Mouse (Mus musculus) embryo, embryonic 9.5 days (tissue): ENCODE data around the gene Gm11273.
A peak's percentile ranks its signal among the peaks of the same experiment; 100 is the strongest.
"Not testable (repeated sequence)": the region's sequence is repeated elsewhere in the genome, so short reads cannot be mapped to it uniquely, and the experiment has no call there.

ENCODE experiments used
- DNase-seq: peaks from one replicate; pipeline ENCODE4 v3.0.0-alpha.2; 2017; ENCODE audit errors: extremely low spot score

The Gm11273 gene

DNA sequence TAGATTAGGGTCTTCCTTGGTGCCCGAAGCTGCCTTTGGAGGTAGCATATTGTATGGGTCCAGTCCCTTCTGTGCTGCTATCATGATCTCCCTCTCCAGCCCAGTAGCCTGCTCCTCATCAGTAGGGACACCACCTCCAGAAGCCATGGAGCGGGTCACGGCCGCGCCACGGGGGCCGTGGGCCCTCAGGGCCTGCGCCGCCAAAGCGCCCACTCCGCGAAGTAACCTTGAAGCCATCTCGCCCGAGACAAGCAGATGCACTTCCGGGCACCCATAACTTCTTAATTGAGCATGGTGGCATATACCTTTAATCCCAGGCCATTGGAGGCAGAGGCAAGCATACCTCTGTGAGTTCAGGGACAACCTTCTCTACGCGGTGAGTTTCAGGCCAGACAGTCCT is at the start of gene Gm11273:
Gene Gm11273, minus strand, starts transcription at position 237 of the 400 bp plus-strand sequence.
- DNase-seq, result not testable (repeated sequence)

DNA sequence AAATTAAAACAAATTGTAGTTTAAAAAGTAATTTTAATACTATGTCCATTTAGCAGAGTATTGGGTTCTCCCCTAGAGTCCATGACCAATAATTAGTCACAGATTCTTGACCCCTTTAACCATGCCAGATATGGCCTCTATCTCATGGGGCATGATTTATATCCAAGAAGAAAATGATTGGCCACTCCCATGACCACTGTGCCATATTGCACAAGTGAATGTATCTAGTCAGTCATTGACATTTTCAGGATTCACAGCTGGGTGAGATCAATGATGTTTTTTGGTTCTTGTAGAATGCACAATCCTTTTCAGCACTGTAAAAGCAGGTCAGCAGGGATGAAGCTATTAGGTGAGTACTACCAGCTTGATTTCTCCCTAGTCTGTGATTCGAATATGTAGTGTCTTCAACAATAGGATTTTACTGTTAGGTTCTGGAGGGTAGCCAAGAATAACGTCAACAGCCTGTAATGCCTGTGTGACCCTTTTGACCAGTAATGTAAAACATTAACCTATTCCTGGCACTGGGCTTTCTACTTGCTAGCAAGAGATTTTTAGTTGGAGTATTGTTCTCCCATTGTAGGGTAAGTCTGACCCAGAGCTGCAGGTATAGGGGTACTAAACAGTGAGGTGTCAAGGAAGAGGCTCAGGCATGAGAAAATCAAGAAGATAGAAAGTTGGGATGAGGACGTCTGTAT is 49.3 kb upstream of the Gm11273 start:
- no peak for DNase-seq

DNA sequence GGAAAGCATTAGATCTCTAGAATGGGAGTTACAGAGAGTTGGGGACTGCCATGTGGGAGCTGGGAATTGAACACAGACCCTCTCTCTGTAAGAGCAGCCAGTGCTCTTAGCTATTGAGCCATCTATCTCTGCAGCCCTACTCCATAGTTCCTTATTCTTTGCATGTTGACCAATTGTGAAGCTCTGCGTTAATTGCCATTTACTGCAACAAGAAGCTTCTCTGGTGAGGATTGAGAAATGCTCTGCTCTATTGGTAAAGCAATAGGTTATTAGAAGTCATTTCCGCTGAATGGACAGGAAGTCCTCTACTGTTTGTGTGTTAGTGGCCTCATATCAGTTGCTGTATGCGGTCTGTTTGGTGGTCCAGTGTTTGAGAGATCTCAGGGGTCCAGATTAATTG is 48.3 kb upstream of the Gm11273 start:
- DNase-seq, result no peak

DNA sequence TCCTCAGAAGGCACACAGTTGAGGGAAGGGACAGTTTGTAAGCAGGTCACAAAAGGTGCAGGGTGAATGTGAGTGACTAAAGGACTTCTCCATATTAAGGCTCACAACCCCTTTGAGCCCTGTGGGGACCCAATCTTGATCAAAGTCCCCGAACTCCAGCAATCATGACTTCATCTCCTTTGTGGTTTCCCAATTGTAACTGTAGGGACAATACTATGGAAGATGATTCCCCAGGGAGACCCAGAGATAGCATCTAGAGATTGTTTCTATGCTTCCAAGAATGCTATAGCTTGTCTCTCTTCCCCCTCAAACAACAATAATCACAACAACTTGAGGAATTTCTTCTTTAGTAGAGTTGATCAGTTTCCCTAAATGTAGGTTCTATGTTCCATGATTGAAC is 41.5 kb upstream of the Gm11273 start, which contains the start of gene Olfr1366:
Gene Olfr1366, minus strand, starts transcription at position 101 of the 400 bp plus-strand sequence.
- no peak for DNase-seq

DNA sequence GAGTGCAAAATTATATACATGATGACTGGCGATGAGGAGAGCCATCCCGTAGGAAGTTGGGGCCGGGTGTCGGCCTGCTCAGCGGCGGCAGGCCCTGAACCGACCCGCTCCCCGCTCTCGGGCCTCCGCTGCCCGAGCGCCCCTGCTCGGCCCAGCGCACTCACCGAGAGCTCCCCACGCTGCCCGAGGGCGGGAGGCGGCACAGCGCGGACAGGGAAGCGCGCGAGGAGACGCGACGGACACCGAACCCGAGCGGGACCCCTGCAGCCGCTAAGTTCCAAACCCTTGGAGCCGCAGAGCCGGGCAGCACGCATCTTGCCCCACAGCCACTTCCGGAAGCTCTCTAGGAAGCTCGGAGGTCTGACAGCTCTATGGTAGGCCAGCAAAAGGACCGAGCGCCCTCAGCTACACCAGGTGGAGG is 29.6 kb upstream of the Gm11273 start, which contains the start of gene Zkscan8:
Gene Zkscan8, minus strand, starts transcription at position 340 of the 421 bp plus-strand sequence.
- peak; percentile 93 for DNase-seq

DNA sequence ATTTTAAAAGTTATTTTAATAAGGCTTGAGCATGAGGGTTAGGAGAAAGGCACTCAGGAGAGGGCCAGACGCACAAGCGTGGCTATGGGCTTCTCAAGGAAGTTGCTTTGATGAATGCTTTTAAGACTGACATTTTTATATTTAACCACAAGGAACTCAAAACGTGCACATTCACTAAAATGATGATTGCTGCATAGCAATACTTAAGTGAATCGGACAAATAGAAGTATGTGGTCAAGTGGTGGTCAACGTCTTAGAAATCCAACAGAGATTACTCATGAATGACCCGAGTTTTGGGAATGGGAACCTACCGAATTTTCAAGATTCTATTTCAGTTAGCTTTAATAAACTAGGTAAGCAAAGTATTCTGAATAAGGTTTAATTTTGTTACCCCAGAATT is 28.9 kb upstream of the Gm11273 start:
- peak; percentile 14 for DNase-seq

GRCm38 (mm10) chr13:21506221-21506649 is 5.0 kb upstream of the Gm11273 start:
- peak; percentile 93 for DNase-seq

DNA sequence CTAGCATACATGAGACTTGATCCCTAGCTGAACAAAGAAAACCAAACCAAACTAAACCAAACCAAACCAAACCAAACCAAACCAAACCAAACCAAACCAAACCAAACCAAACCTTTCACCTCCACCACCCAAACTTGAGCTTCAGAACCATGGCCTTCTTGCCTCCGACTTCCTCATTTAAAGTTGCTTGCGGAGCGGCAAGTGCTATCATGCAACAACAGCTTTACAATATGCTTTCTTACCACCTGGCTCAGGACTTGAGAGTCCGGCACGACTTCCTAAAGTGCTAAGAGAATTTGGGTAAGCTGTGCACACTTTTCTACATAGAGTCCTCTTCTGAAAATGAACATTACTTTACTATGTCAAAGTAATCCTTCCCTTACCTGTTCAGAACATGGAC is 1.1 kb upstream of the Gm11273 start:
- DNase-seq, result no peak

DNA sequence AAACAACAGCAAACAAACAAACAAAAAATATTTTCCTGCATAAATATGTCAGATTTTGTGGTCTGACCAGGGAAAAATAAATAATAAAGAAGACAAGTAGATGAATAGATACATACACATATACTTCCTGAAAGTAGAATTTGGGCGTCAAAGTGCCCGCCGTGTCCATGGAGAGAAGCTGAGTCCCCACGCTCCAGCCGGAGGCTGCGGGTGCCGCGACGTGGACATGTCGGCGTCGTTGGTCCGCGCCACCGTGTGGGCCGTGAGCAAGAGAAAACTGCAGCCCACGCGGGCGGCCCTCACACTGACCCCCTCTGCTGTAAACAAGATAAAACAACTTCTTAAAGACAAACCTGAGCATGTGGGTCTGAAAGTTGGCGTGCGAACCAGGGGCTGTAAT is 6.1 kb downstream of the Gm11273 start, which contains the start of gene AK157302:
Gene AK157302, plus strand, starts transcription at position 144 of the 400 bp plus-strand sequence.
- no peak for DNase-seq

DNA sequence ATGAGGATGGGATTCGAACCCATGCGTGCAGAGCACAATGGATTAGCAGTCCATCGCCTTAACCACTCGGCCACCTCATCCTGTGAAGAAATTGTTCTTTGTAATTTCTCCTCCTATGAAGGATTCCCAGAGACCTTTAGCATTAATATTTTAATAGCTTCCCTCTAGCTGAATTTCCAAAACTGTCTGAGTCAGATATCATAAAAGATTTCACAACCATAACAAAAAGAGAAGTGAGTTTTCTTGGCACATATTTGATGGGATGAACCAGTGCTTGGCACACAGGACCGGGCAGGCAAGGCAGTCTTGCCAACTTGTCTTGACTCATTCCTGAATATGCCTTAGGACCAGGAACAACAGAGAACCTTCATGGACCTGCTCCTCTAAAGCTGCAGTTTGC is 8.4 kb downstream of the Gm11273 start:
- no peak for DNase-seq

- DNase-seq, result no peak
Observed at GRCm38 (mm10) chr13:21486881-21487280, 14.3 kb downstream of the Gm11273 start.

DNA sequence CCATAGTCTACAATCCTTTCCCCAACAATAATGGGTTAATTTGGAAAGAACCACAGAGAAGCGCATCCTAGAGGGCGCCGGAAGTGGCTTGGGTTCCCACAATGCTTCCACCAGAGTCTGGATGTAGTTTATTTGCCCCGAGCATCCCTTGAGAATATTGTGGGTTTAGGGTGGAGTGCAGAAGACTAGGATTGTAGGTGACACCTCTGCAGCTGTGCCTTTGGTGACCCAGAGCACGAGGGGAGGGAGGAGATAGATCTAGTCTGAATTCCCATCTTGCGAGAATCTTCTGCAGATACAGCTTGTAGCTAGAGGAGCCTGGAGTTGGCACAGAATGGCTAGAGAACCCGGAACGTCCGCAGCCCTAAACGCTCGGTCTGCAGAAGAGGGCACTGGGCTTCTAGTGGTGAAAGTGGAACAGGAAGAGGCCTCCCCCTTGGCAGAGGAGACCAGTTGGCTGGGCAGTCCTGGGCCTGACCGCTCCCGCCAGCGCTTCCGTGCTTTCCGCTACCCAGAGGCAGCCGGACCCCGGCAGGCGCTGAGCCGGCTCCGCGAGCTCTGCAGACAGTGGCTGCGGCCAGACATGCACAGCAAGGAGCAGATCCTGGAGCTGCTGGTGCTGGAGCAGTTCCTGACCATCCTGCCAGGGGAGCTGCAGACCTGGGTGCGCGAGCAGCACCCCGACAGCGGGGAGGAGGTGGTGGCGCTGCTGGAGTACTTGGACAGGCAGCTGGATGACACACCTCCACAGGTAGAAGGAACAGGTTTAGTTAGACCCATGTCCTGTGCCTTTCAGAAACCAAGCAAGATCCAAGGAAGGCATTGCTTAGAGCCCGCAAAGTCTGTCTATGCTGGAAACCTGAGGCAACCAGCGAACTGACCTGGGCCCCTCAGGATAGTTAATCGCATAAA is 22.2 kb downstream of the Gm11273 start, which contains the start of the genes Zkscan4 and Gm10065:
Gene Zkscan4, plus strand, starts transcription at position 149 of the 912 bp plus-strand sequence.
Gene Gm10065, minus strand, starts transcription at position 683 of the 912 bp plus-strand sequence.
- peak; percentile 73 for DNase-seq

DNA sequence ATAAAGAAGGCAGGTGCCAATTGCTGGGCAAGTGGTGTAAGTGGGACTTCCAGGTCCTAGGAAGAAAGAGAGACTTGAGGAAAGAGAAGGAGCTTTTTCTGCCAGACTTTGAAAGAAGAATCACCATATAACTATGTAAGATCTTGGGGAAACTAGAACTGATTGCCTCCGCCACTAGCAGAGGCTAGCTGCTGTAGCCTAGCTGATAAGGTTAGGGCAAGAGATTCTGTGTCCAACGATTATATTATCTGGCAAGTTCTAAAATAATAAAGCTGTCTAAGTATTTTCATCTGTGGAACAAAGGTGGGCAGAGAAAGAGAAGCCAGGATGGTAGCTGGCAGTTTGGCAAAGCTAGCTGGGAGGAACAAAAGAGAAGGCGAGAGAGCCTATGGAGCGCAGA is 28.8 kb downstream of the Gm11273 start:
- DNase-seq, result no peak

GRCm38 (mm10) chr13:21469097-21469496 is 32.1 kb downstream of the Gm11273 start:
- no peak for DNase-seq

- peak; percentile 87 for DNase-seq
Observed at GRCm38 (mm10) chr13:21468061-21469019, 32.9 kb downstream of the Gm11273 start, which contains the start of gene Nkapl. TSS of gene Nkapl (minus strand) at chr13:21468509.

GRCm38 (mm10) chr13:21467336-21467735 is 33.9 kb downstream of the Gm11273 start:
- no peak for DNase-seq

DNA sequence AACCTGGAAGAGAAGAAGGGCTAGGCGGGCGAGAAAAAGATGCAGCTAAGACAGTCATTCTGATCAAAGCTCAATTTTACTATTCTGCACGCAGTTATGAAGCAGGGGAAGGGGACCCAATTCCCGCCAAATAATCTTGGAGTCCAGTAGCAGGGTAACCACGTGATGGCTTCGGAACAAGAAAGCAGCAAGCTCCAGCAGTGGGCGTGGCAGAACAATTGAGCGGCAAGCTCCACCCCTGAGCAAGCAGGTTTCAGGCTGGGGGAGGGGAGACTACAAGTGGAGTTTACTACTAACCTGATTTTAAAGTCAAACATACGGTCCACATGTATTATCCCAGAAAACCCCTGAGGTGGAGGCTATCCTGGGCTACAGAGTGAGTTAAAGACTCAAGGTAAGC is 38.7 kb downstream of the Gm11273 start:
- DNase-seq, result not testable (repeated sequence)

DNA sequence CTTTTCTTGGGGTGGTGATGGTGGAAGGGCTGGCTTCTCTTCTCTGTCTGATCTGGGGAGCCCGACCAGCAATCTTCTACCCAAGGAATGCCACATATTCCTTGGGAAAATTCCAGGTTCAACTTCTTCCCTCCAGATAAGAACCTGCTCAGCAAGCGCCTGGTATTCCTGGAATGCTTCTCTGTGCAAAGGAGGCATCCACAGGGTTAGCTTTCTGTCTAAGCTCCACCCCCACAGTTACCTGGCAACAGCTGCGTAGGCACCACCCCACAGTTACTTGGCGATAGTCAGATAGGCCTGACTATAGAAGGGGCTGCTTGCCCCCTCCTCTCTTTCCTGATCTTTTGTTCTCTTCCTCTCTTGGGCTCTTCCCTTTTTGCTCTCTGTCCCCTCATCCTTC is 44.9 kb downstream of the Gm11273 start:
- DNase-seq, result peak; percentile 42

- DNase-seq, result no peak
Observed at GRCm38 (mm10) chr13:21454133-21454532, 47.1 kb downstream of the Gm11273 start.

GRCm38 (mm10) chr13:21453449-21453848 is 47.8 kb downstream of the Gm11273 start, which contains the start of gene Zscan26:
TSS of gene Zscan26 (minus strand) at chr13:21453730.
- DNase-seq, result peak; percentile 87

GRCm38 (mm10) chr13:21453042-21453441 is 48.2 kb downstream of the Gm11273 start:
- peak; percentile 15 for DNase-seq
